Mouse (Mus musculus) myocyte (in vitro differentiated cells): ENCODE measurements around the gene Gm42688. TPM values are rescaled to one million over a fixed set of nuclear protein-coding genes. Genes with fewer than 3 reads are reported as not detected.

Experiments used
- H3K27me3 ChIP-seq: one replicate; pipeline ENCODE4 v1.6.1; 2011; ENCODE audit not compliant: control insufficient read depth, insufficient read depth, insufficient read length
- H3K36me3 ChIP-seq: one replicate; pipeline ENCODE4 v1.6.1; 2011; ENCODE audit not compliant: control insufficient read depth, insufficient read depth
- H3K4me2 ChIP-seq: one replicate; pipeline ENCODE4 v1.6.1; 2011; ENCODE audit warnings: low read depth, control low read depth
- H3K4me3 ChIP-seq: one replicate; pipeline ENCODE4 v1.5.1; 2011; ENCODE audit warnings: mild to moderate bottlenecking, control low read depth, moderate library complexity
- H3K79me2 ChIP-seq: one replicate; pipeline ENCODE4 v1.6.1; 2011; ENCODE audit not compliant: control insufficient read depth, insufficient read depth
- H3ac ChIP-seq: one replicate; pipeline ENCODE4 v1.6.1; 2011; ENCODE audit not compliant: control insufficient read depth, insufficient read length
- CEBPB ChIP-seq: IDR thresholded peaks from 2 replicates; pipeline ENCODE4 v1.6.1; 2011; ENCODE audit warnings: mild to moderate bottlenecking, moderate library complexity; ENCODE audit not compliant: poor library complexity, insufficient read depth, severe bottlenecking
- E2F4 ChIP-seq: IDR thresholded peaks from one replicate; pipeline ENCODE4 v1.6.1; 2011; ENCODE audit warnings: mild to moderate bottlenecking, control low read depth, moderate library complexity; ENCODE audit not compliant: insufficient read depth
- MAX ChIP-seq: IDR thresholded peaks from one replicate; pipeline ENCODE4 v1.6.1; 2011; ENCODE audit warnings: low read depth, mild to moderate bottlenecking, control low read depth
- MYOD1 ChIP-seq, 3 experiments: IDR thresholded peaks; one replicate each; pipeline ENCODE4 v1.6.1; 2011; ENCODE audit warnings: control low read depth in 2 of 3, low read depth in 2 of 3, mild to moderate bottlenecking in 2 of 3, moderate library complexity in 1 of 3; ENCODE audit not compliant: insufficient read length in 2 of 3, control insufficient read depth in 1 of 3
- MYOG ChIP-seq, 3 experiments: IDR thresholded peaks; one replicate each; pipeline ENCODE4 v1.6.1; 2011; ENCODE audit warnings: control low read depth in 2 of 3, low read depth in 2 of 3, mild to moderate bottlenecking in 2 of 3; ENCODE audit not compliant: insufficient read length in 2 of 3, control insufficient read depth in 1 of 3, insufficient read depth in 1 of 3
- POLR2A ChIP-seq: IDR thresholded peaks from one replicate; pipeline ENCODE4 v1.6.1; 2011; ENCODE audit warnings: low read depth, mild to moderate bottlenecking, control low read depth, moderate library complexity; ENCODE audit not compliant: insufficient read length
- POLR2AphosphoS2 ChIP-seq: IDR thresholded peaks from one replicate; pipeline ENCODE4 v1.6.1; 2011; ENCODE audit warnings: low read depth, control low read depth; ENCODE audit not compliant: insufficient read length
- REST ChIP-seq: IDR thresholded peaks from one replicate; pipeline ENCODE4 v1.6.1; 2011; ENCODE audit warnings: mild to moderate bottlenecking, control low read depth, moderate library complexity; ENCODE audit not compliant: insufficient read depth, insufficient read length
- SRF ChIP-seq: IDR thresholded peaks from one replicate; pipeline ENCODE4 v1.6.1; 2011; ENCODE audit warnings: low read depth; ENCODE audit not compliant: control insufficient read depth, insufficient read length
- TCF12 ChIP-seq: IDR thresholded peaks from one replicate; pipeline ENCODE4 v1.6.1; 2011; ENCODE audit warnings: mild to moderate bottlenecking, control low read depth; ENCODE audit not compliant: poor library complexity, insufficient read depth, severe bottlenecking
- TCF3 ChIP-seq: IDR thresholded peaks from one replicate; pipeline ENCODE4 v1.6.1; 2011; ENCODE audit warnings: low read depth, control low read depth; ENCODE audit not compliant: insufficient read length
- USF1 ChIP-seq: IDR thresholded peaks from one replicate; pipeline ENCODE4 v1.6.1; 2011; ENCODE audit warnings: low read depth, mild to moderate bottlenecking, control low read depth, moderate library complexity
- polyA plus RNA-seq: library from polyadenylated mRNA; unstranded; fragments of >200 nt; fragmentation: generic; extraction: Trizol; gene quantifications from one replicate; pipeline ENCODE4 v1.2.1, GENCODE M21; 2012; ENCODE audit warnings: missing spikeins

Gene Gm42688
- polyA plus RNA-seq, 1 experiment: 0.96 TPM

DNA sequence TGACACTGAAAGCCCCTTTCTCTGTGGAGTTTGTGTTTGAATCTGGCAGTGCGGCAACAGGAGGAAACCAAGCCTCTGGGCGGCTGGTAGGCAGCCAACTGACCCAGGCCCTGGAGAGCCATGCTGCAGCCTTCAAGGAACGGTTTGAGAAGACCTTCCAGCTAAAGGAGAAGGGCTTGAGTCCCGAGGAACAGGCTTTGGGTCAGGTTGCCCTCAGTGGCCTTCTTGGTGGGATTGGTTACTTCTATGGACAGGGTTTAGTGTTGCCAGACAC, 15.7 kb downstream of the Gm42688 start:
- H3ac ChIP-seq: no peak overlapping the region
- peaks cover 21% of the 10 kb centered on the region for H3K79me2 ChIP-seq
- no peaks in the 10 kb centered on the region for H3K27me3 ChIP-seq
- no peaks in the 10 kb centered on the region for H3K36me3 ChIP-seq
- no peak overlapping the region for H3K4me3 ChIP-seq
- TF ChIP-seq POLR2A: no peak
- TF ChIP-seq TCF12: no peak
- TF ChIP-seq E2F4: no peak
- no peak for TF ChIP-seq MAX
- H3K4me2 ChIP-seq: no peak overlapping the region

DNA sequence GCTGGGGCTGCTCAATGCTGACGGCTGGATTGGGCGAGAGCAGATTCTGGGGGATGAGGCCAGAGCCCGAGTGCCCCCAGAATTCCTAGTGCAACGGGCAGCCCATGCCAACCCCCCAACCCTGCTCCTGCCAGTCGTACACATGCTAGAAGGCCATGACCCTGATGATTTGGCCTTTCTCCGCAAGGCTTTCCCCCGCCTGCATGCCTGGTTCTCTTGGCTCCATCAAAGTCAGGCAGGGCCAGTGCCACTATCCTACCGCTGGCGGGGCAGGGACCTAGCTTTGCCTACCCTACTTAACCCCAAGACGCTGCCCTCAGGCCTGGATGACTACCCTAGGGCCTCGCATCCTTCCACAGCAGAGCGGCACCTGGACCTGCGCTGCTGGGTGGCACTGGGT, 16.2 kb downstream of the Gm42688 start:
- Histone ChIP-seq H3K4me3 (no peak overlapping the region), H3K36me3 (no peaks in the 10 kb centered on the region)

DNA sequence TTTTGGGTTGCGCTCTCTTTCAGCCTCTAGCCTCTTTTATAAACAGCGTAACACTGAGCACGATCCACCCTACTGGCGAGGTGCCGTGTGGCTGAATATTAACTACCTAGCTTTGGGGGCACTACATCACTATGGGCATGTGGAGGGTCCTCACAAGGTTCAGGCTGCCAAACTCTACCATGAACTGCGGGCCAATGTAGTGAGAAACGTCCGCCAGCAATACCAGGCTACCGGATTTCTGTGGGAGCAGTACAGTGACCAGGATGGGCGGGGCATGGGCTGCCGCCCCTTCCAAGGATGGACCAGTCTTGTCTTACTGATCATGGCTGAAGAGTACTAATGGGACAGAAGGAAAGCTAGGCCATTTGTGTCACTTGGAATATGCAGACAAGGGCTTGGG, 17.0 kb downstream of the Gm42688 start:
- H3K27me3 ChIP-seq: no peaks in the 10 kb centered on the region
- no peak overlapping the region for H3K4me2 ChIP-seq
- H3K79me2 ChIP-seq: peaks cover 27% of the 10 kb centered on the region
- H3ac ChIP-seq: no peak overlapping the region
- no peak for TF ChIP-seq TCF12
- peak; percentile 19 for TF ChIP-seq POLR2A
- TF ChIP-seq POLR2AphosphoS2: peak; percentile 54
- H3K36me3 ChIP-seq: no peaks in the 10 kb centered on the region
- H3K4me3 ChIP-seq: no peak overlapping the region

More for the DNA sequence above, 16.2 kb downstream of the Gm42688 start:
- Histone ChIP-seq H3K27me3 (no peaks in the 10 kb centered on the region), H3K4me2 (no peak overlapping the region), H3K79me2 (peaks cover 24% of the 10 kb centered on the region), H3ac (no peak overlapping the region)
- TF ChIP-seq POLR2AphosphoS2 (peak; percentile 62), MYOD1 (IDR thresholded peaks at IDR 0.05; ENCODE audit: control insufficient read depth in 1 of 3, insufficient read length in 2 of 3, low read depth in 2 of 3) (no peak)

DNA sequence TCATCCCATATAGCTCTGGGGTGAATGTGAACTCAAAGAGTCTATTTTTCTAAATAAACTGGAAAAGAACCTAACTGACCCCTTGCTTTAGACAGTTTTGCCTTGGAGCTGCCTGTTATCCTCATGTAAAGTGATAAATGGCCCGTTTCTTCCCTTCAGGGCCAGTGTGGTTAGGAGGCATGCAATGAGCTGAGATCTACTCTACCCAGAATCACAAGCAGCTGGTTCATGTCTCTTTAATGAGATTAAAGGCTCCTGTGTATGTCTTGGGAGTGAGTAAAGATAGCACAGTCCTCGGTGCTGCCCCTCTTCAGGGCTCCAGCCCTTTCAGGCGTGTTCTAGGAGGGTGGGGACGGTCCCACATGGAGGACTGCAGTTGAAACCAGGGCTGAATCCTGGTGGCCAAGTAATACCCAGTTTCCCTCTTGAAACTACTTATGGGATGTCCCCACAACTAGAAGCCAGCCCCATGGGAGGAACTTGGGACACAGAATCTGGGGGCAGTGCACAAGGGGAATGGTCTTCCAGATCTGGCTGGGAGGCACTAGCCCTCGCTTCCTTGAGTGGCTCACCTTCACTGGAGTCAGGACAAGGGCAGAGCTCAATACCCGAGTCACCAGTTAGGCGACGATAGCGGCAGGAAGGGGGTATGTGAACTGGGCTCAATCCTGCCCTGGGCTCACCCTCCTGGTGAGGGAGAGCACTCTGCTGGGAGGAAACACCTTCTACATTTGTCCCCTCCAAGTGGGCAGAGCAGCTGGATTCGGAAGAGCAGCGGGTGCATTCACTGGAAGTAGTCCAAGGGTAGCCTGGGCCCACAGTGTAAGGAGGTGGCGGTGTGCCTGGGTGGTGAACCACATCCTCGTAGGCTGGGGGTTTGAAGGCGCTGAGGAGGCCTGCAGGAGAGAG, 17.7 kb downstream of the Gm42688 start:
- peak overlapping the region; percentile 100 for H3K4me2 ChIP-seq
- H3K27me3 ChIP-seq: no peaks in the 10 kb centered on the region
- peaks cover 30% of the 10 kb centered on the region for H3K79me2 ChIP-seq
- H3K4me3 ChIP-seq: no peak overlapping the region
- TF ChIP-seq POLR2A: peak; percentile 1
- TF ChIP-seq USF1: no peak
- H3K36me3 ChIP-seq: no peaks in the 10 kb centered on the region
- H3ac ChIP-seq: no peak overlapping the region

DNA sequence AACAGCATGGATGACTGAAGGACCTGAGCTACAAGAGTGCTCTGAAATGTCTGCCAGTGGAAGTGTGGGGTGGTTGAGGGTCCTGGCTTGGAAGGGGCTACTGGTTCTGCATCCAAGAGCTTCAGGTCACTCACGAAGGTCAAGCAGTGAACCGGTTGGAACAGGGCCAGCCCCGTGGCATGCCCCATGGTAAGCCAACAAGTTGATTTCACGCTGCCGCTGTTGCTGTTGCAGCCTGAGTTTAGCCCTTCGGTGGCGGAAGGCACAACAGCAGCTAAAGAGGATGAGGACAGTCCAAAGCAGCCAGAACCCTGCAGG, 18.3 kb downstream of the Gm42688 start:
- Histone ChIP-seq H3K4me3 (peak overlapping the region; percentile 59), H3ac (no peak overlapping the region), H3K36me3 (no peaks in the 10 kb centered on the region), H3K27me3 (no peaks in the 10 kb centered on the region), H3K79me2 (peaks cover 30% of the 10 kb centered on the region), H3K4me2 (peak overlapping the region; percentile 100)
- peak; percentile 9 for TF ChIP-seq POLR2A
- no peak for TF ChIP-seq TCF12
- peak; percentile 21 for TF ChIP-seq POLR2AphosphoS2

DNA sequence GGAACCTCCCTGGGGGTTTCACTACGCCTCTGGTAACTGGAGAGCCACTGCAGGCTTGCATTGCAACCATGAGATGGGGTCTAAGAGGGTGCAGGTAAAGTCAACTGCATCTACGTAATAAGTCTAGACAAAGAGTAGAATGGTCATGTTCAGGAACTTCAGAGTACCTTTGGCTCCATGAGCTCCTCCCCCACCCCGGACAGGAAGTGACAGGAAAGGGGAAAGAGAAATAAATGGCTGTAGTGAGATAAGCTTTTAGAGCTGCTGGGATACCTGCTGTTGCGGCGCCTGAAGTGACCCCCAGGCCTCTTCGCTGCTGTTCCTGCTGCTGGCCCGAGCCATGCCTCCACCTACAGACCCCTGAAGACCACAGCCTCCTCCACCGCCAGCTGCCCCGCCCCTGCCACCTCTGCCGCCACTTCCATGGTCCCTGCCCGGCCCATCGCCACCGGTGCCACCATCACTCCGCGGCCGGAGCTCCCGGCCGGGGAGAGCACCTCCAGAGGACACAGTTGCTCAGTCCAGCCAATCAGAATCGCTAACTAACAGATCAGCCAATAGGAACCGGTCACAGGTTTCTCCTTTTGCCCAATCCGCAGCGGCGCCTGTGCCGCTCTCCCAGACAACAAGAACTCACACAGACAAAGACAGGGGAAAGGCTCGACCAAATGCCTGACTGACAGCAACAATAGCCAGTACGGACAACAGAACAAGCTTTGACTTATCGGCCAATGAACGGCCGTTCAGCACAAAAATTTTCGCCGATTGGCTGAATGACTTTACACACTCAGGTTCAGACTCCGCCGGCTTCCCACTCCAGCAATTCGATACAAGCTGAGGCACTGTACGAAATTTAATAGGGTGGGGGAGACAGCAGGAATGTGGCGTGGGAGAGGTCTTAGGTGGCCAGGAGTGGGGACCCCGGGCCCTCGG, 19.8 kb downstream of the Gm42688 start, which contains the start of gene Wbp1:
Gene Wbp1, minus strand, starts transcription at position 630 of the 933 bp plus-strand sequence.
- H3ac ChIP-seq: peak within 1 kb of the TSS; percentile 29
- TF ChIP-seq CEBPB: no peak
- TF ChIP-seq USF1: no peak
- TF ChIP-seq TCF12: no peak
- no peak for TF ChIP-seq SRF
- peak; percentile 92 for TF ChIP-seq POLR2A
- TF ChIP-seq TCF3: no peak
- TF ChIP-seq MYOG (IDR thresholded peaks at IDR 0.05; ENCODE audit: control insufficient read depth in 1 of 3, insufficient read depth in 1 of 3, insufficient read length in 2 of 3, low read depth in 2 of 3): peak in 1 of 3 experiments; percentile 41
- peak in 1 of 3 experiments; percentile 12 for TF ChIP-seq MYOD1 (IDR thresholded peaks at IDR 0.05; ENCODE audit: control insufficient read depth in 1 of 3, insufficient read length in 2 of 3, low read depth in 2 of 3)
- no peak for TF ChIP-seq MAX
- peak; percentile 97 for TF ChIP-seq POLR2AphosphoS2
- TF ChIP-seq REST: no peak
- no peak for TF ChIP-seq E2F4
- H3K79me2 ChIP-seq: peaks cover 25% of the 10 kb centered on the region
- H3K4me3 ChIP-seq: peak within 1 kb of the TSS; percentile 59
- H3K27me3 ChIP-seq: no peaks in the 10 kb centered on the region
- peak within 1 kb of the TSS; percentile 100 for H3K4me2 ChIP-seq
- no peaks in the 10 kb centered on the region for H3K36me3 ChIP-seq
